Mouse (Mus musculus) myocyte (in vitro differentiated cells): ENCODE results near the gene Col4a2.
A peak's percentile ranks its signal among the peaks of the same experiment; 100 is the strongest.

Experiments used
- CEBPB ChIP-seq: IDR thresholded peaks from 2 replicates; pipeline ENCODE4 v1.6.1; 2011; ENCODE audit warnings: mild to moderate bottlenecking, moderate library complexity; ENCODE audit not compliant: poor library complexity, insufficient read depth, severe bottlenecking
- MAX ChIP-seq: IDR thresholded peaks from one replicate; pipeline ENCODE4 v1.6.1; 2011; ENCODE audit warnings: low read depth, mild to moderate bottlenecking, control low read depth
- MYOD1 ChIP-seq, 3 experiments: IDR thresholded peaks; one replicate each; pipeline ENCODE4 v1.6.1; 2011; ENCODE audit warnings: control low read depth in 2 of 3, low read depth in 2 of 3, mild to moderate bottlenecking in 2 of 3, moderate library complexity in 1 of 3; ENCODE audit not compliant: insufficient read length in 2 of 3, control insufficient read depth in 1 of 3
- POLR2A ChIP-seq: IDR thresholded peaks from one replicate; pipeline ENCODE4 v1.6.1; 2011; ENCODE audit warnings: low read depth, mild to moderate bottlenecking, control low read depth, moderate library complexity; ENCODE audit not compliant: insufficient read length
- POLR2AphosphoS2 ChIP-seq: IDR thresholded peaks from one replicate; pipeline ENCODE4 v1.6.1; 2011; ENCODE audit warnings: low read depth, control low read depth; ENCODE audit not compliant: insufficient read length
- REST ChIP-seq: IDR thresholded peaks from one replicate; pipeline ENCODE4 v1.6.1; 2011; ENCODE audit warnings: mild to moderate bottlenecking, control low read depth, moderate library complexity; ENCODE audit not compliant: insufficient read depth, insufficient read length
- USF1 ChIP-seq: IDR thresholded peaks from one replicate; pipeline ENCODE4 v1.6.1; 2011; ENCODE audit warnings: low read depth, mild to moderate bottlenecking, control low read depth, moderate library complexity

- TF ChIP-seq POLR2A (no peak), POLR2AphosphoS2 (no peak), CEBPB (peak; percentile 29; the same call in 1 of the 2 replicates), MYOD1 (IDR thresholded peaks at IDR 0.05; ENCODE audit: control insufficient read depth in 1 of 3, insufficient read length in 2 of 3, low read depth in 2 of 3) (peak; percentile 73 to 97 (median 94)), MAX (peak; percentile 52), USF1 (no peak), REST (no peak)
Measured at GRCm38 (mm10) chr8:11372080-11372479, 59.5 kb downstream of the Col4a2 start.
